Mouse (Mus musculus): ENCODE data around the gene Rab37. TPM values are rescaled to one million over a fixed set of nuclear protein-coding genes. Genes with fewer than 3 reads are reported as not detected.

Rab37 gene
- polyA plus RNA-seq, 1 experiment from 2014 or later, result 1.5 TPM

DNA sequence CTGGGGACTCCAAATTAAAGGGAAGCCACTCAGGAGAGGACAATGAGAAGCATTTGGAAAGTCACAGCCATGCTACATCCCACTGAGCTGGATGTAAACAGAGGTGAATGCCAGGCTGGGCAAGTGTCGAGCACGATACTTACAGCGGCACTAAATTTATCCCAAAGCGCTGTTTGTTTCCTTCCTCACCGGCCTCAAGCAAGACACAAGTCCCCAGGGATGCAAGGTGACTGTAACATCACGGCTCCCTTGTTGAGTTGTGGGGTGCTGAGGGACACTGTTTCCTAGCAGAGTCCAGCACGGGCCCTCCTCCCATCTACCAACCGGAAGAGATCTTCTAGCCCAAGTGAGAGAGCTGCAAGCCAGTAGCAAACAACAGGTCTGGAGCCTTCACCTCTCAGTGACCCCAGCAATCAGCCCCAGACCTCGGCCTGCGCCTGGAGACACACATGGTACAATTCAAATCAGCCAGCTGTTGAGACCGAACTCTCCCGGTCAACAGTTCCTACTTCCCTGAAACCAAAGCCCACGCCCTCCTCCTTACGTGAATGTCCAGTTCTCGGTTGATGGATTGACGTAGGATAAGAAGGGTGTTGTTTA, 8.1 kb downstream of the Rab37 start:
- Histone ChIP-seq H3K4me1 (replicated peaks; ENCODE audit: control insufficient read depth, insufficient read depth, low read length) (no peaks in the 10 kb centered on the region), H3K4me2 (ENCODE audit: low read depth, low read length) (no peak overlapping the region), H3K9me3 (ENCODE audit: control insufficient read depth, low read length) (no peaks in the 10 kb centered on the region), H3K36me3 (ENCODE audit: control insufficient read depth, insufficient read depth, low read length) (no peaks in the 10 kb centered on the region), H3K4me3 (ENCODE audit: low read length) (no peak overlapping the region), H3K27me3 (ENCODE audit: control insufficient read depth, insufficient read depth, low read depth, low read length) (no peaks in the 10 kb centered on the region), H3K27ac (ENCODE audit: low read length) (no peak overlapping the region), H3K9ac (ENCODE audit: low read length) (no peak overlapping the region)
- 32% methylated on average over 16 of the region's 16 CpGs for WGBS
- no peak for ATAC-seq (ENCODE audit: low read depth)

DNA sequence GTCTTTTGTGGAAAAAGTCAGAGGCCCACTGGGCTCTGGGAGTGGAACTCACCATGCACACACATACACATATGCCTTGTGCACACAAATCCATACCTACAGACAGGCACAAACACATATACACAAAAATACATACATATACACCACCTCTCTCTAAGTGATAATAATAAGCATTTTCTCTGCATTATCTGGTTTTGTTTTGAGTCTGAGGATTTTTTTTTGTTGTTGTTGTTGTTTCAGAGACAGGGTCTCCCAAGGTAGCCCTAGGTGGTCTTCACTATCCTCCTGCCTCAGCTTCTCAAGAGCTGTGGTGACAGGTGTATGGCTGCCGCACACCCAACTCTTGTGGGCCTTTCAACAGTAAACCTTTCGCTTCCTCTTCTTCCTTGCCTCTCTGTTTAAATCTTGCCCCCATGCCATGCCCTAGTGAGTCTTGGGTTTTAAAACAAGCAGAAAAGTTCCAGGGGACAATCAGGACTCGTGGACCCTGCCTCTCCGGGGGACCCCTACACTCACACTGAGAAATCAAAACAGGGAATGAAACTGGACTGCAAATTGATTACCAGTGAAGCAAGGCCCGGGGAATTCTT, 8.9 kb downstream of the Rab37 start:
- no peaks in the 10 kb centered on the region for H3K36me3 ChIP-seq (ENCODE audit: control insufficient read depth, insufficient read depth, low read length)
- H3K9me3 ChIP-seq (ENCODE audit: control insufficient read depth, low read length), result no peaks in the 10 kb centered on the region
- H3K27me3 ChIP-seq (ENCODE audit: control insufficient read depth, insufficient read depth, low read depth, low read length), result no peaks in the 10 kb centered on the region
- ATAC-seq (ENCODE audit: low read depth), result no peak
- H3K9ac ChIP-seq (ENCODE audit: low read length), result no peak overlapping the region
- no peaks in the 10 kb centered on the region for H3K4me1 ChIP-seq (replicated peaks; ENCODE audit: control insufficient read depth, insufficient read depth, low read length)
- no peak overlapping the region for H3K4me3 ChIP-seq (ENCODE audit: low read length)
- no peak overlapping the region for H3K27ac ChIP-seq (ENCODE audit: low read length)
- no peak overlapping the region for H3K4me2 ChIP-seq (ENCODE audit: low read depth, low read length)
- WGBS, result 76% methylated on average over 5 of the region's 5 CpGs

DNA sequence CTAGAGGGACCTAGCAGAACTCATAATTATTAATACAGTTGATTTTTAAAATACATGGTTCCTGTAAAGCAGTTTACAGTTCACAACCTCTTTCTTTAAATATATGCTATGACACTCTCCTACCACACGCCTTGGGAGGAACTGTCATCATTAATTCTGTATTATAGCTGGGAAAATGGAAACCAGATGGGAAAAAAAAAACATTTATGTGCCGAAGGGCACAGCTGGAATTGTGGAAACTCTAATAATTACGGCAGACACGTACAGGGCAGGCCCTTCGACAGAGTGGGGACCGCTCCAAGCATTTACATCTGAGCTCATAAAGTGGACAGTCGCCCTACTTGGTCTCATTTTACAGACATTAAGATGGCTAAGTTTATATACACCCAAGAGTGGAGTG, 9.5 kb downstream of the Rab37 start:
- 45% methylated on average over 7 of the region's 7 CpGs for WGBS
- no peak overlapping the region for H3K4me3 ChIP-seq (ENCODE audit: low read length)

DNA sequence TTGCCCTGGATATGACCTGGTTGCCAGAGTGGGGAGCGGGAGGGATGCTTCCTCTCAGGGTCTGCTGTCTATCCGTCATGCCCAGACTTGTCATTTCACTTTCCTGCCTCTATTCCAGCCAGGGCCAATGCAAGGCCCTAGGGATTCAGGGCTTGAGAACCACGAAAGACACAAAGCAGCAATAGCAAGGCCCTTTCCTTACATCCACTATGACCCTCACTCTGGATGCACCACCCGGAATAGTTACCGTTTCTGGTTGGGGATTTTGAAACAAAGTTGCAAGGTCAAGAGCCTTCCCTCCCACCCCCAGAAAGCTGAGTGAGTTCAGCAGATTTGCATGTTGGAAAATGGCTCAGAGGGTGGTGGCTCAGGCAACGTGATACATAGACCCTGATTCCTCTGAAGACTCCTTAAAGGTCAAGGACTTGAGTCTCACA, 10.4 kb downstream of the Rab37 start:
- Histone ChIP-seq H3K27ac (ENCODE audit: low read length) (no peak overlapping the region), H3K27me3 (ENCODE audit: control insufficient read depth, insufficient read depth, low read depth, low read length) (no peaks in the 10 kb centered on the region), H3K4me2 (ENCODE audit: low read depth, low read length) (no peak overlapping the region), H3K9me3 (ENCODE audit: control insufficient read depth, low read length) (no peaks in the 10 kb centered on the region), H3K4me3 (ENCODE audit: low read length) (no peak overlapping the region), H3K36me3 (ENCODE audit: control insufficient read depth, insufficient read depth, low read length) (no peaks in the 10 kb centered on the region), H3K4me1 (replicated peaks; ENCODE audit: control insufficient read depth, insufficient read depth, low read length) (no peaks in the 10 kb centered on the region), H3K9ac (ENCODE audit: low read length) (no peak overlapping the region)
- no peak for ATAC-seq (ENCODE audit: low read depth)
- WGBS, result 32% methylated on average over 6 of the region's 6 CpGs

More for the DNA sequence above, 9.5 kb downstream of the Rab37 start:
- Histone ChIP-seq H3K4me2 (ENCODE audit: low read depth, low read length) (no peak overlapping the region), H3K27me3 (ENCODE audit: control insufficient read depth, insufficient read depth, low read depth, low read length) (no peaks in the 10 kb centered on the region), H3K27ac (ENCODE audit: low read length) (no peak overlapping the region), H3K4me1 (replicated peaks; ENCODE audit: control insufficient read depth, insufficient read depth, low read length) (no peaks in the 10 kb centered on the region), H3K9ac (ENCODE audit: low read length) (no peak overlapping the region), H3K36me3 (ENCODE audit: control insufficient read depth, insufficient read depth, low read length) (no peaks in the 10 kb centered on the region), H3K9me3 (ENCODE audit: control insufficient read depth, low read length) (no peaks in the 10 kb centered on the region)
- no peak for ATAC-seq (ENCODE audit: low read depth)

DNA sequence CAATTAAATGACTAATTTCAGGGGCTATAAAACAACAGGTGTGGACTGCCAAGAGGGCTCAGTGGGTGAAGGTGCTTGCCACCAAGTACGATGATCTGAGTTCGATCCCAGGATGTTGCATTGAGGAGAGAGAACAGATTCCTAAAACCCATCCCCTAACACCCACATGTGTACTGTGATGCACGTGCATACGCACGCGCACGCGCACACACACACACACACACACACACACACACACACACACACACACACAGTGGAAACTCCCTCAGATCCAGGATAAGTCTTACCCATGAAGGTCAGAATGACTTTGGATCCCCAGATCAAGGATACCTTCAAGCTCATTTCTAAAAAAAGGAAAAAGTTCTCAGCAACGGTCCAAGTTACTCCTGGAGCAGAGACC, 10.9 kb downstream of the Rab37 start:
- no peak for ATAC-seq (ENCODE audit: low read depth)
- Histone ChIP-seq H3K27me3 (ENCODE audit: control insufficient read depth, insufficient read depth, low read depth, low read length) (no peaks in the 10 kb centered on the region), H3K9ac (ENCODE audit: low read length) (no peak overlapping the region), H3K4me3 (ENCODE audit: low read length) (no peak overlapping the region), H3K4me1 (replicated peaks; ENCODE audit: control insufficient read depth, insufficient read depth, low read length) (no peaks in the 10 kb centered on the region), H3K9me3 (ENCODE audit: control insufficient read depth, low read length) (no peaks in the 10 kb centered on the region), H3K27ac (ENCODE audit: low read length) (no peak overlapping the region), H3K36me3 (ENCODE audit: control insufficient read depth, insufficient read depth, low read length) (no peaks in the 10 kb centered on the region), H3K4me2 (ENCODE audit: low read depth, low read length) (no peak overlapping the region)
- WGBS, result 80% methylated on average over 9 of the region's 9 CpGs

DNA sequence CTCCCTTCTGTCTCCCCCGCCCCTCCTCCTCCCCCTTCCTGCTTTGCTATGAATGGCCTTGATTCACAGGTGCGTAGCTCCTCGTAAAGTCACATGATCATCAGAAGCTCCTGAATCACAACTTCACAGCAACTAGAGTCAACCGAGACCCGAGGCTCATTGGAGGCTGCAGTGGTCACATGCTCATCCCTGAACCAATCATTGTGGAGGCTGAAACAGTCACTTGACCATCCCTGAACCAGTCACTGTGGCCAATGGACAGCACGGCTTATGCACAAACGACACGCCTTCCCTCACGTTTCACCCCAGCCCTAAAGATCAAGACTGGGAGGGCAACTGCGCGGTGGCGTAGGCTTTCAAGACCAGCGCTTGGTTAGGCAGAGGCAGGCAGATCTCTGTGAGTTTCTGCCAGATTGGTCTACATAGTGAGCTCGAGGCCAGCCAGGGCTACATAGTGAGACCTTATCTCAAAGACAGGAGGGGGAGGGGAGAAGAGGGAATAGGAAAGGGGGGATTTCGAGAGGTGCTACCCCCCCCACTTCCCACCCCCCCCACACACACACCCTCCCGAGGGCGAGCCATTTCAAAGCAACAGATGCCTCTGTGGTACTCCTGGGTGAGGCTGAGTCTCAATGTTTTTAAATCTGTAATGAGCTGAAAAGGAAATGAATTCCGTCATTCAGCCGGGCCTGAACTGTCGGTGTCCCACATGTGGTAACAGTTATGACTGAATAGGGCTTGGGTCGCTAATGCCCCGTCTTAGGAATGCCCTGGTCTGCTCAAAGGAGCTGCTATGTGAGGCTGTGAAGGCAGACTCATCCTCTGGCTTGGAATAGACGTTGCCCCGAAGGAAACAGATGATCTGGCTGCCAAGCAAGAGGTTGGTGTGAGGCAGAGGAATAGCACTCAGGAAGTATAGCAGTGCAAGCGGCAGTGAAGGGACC, 12.5 kb downstream of the Rab37 start:
- Histone ChIP-seq H3K4me2 (ENCODE audit: low read depth, low read length) (no peak overlapping the region), H3K9ac (ENCODE audit: low read length) (no peak overlapping the region), H3K36me3 (ENCODE audit: control insufficient read depth, insufficient read depth, low read length) (no peaks in the 10 kb centered on the region), H3K27me3 (ENCODE audit: control insufficient read depth, insufficient read depth, low read depth, low read length) (no peaks in the 10 kb centered on the region), H3K4me3 (ENCODE audit: low read length) (no peak overlapping the region), H3K27ac (ENCODE audit: low read length) (no peak overlapping the region), H3K9me3 (ENCODE audit: control insufficient read depth, low read length) (no peaks in the 10 kb centered on the region), H3K4me1 (replicated peaks; ENCODE audit: control insufficient read depth, insufficient read depth, low read length) (no peaks in the 10 kb centered on the region)
- 77% methylated on average over 25 of the region's 25 CpGs for WGBS
- no peak for ATAC-seq (ENCODE audit: low read depth)

DNA sequence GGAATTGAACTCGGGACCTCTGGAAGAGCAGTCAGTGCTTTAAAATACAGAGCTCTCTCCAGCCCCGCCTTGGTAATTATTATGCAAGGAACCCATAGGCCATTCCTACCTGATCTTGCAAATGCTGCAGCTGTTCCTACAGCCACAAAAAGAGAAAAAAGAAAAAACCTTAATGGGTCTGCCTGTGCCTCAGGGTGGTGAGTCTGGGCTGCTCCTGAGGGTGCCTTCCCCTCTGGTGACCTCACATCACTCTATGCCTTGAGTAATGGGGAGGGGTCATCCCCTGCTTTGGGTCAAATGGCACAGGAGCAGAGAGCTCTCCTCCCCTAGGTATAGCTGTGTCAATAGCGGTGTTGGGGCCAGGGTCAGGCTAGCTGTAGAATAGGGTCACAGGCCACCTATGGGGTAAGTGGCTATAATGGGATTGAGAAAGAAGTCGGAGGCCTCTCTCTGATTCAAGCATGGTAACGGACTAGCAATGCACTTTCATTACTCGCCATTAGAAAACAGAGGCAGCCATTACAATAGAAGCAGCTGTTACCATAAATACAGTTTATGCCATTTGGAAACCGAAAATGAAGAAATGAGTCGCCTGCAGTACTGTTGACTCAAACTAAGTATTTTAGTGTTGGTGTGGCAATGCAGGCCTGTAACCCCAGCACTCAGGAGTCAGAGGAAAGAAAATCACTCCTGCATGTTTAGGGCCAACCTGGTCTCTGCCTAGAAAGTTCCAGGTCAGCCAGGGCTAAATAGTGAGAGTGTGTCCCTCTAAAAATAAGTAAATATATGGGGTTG, 13.7 kb downstream of the Rab37 start:
- no peak for ATAC-seq (ENCODE audit: low read depth)
- 75% methylated on average over 8 of the region's 8 CpGs for WGBS

DNA sequence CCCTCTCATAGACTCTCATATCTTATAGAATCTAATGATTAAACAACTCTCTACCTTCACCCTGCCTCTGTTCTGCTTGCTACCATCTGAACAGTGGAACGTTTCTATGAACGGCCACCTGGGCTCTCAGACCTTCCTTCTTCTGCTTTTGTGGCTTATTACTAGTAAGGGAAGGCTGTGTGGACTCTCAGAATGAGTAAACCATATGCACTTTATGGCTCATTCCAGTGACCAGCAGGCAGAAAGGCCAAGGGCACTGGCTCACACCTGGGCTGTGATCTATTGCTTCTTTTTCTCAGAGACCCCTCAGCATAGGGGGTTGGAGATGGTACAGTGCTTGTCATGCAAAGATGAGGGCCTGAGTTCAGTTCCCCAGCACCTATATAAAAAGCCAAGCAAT, 15.4 kb downstream of the Rab37 start:
- no peak overlapping the region for H3K27ac ChIP-seq (ENCODE audit: low read length)

More for the DNA sequence above, 13.7 kb downstream of the Rab37 start:
- no peak overlapping the region for H3K4me3 ChIP-seq (ENCODE audit: low read length)
- H3K27ac ChIP-seq (ENCODE audit: low read length), result no peak overlapping the region
- H3K4me2 ChIP-seq (ENCODE audit: low read depth, low read length), result no peak overlapping the region
- H3K36me3 ChIP-seq (ENCODE audit: control insufficient read depth, insufficient read depth, low read length), result no peaks in the 10 kb centered on the region
- no peaks in the 10 kb centered on the region for H3K27me3 ChIP-seq (ENCODE audit: control insufficient read depth, insufficient read depth, low read depth, low read length)
- H3K4me1 ChIP-seq (replicated peaks; ENCODE audit: control insufficient read depth, insufficient read depth, low read length), result no peaks in the 10 kb centered on the region
- no peaks in the 10 kb centered on the region for H3K9me3 ChIP-seq (ENCODE audit: control insufficient read depth, low read length)
- no peak overlapping the region for H3K9ac ChIP-seq (ENCODE audit: low read length)

More for the DNA sequence above, 15.4 kb downstream of the Rab37 start:
- Histone ChIP-seq H3K9ac (ENCODE audit: low read length) (no peak overlapping the region), H3K4me1 (replicated peaks; ENCODE audit: control insufficient read depth, insufficient read depth, low read length) (no peaks in the 10 kb centered on the region), H3K36me3 (ENCODE audit: control insufficient read depth, insufficient read depth, low read length) (no peaks in the 10 kb centered on the region), H3K9me3 (ENCODE audit: control insufficient read depth, low read length) (no peaks in the 10 kb centered on the region), H3K4me2 (ENCODE audit: low read depth, low read length) (no peak overlapping the region), H3K4me3 (ENCODE audit: low read length) (no peak overlapping the region), H3K27me3 (ENCODE audit: control insufficient read depth, insufficient read depth, low read depth, low read length) (no peaks in the 10 kb centered on the region)
- ATAC-seq (ENCODE audit: low read depth), result no peak
- 83% methylated on average over 2 of the region's 2 CpGs for WGBS
